16 mouse cellular contexts compared by ENCODE assay signal in the genomic region with DNA sequence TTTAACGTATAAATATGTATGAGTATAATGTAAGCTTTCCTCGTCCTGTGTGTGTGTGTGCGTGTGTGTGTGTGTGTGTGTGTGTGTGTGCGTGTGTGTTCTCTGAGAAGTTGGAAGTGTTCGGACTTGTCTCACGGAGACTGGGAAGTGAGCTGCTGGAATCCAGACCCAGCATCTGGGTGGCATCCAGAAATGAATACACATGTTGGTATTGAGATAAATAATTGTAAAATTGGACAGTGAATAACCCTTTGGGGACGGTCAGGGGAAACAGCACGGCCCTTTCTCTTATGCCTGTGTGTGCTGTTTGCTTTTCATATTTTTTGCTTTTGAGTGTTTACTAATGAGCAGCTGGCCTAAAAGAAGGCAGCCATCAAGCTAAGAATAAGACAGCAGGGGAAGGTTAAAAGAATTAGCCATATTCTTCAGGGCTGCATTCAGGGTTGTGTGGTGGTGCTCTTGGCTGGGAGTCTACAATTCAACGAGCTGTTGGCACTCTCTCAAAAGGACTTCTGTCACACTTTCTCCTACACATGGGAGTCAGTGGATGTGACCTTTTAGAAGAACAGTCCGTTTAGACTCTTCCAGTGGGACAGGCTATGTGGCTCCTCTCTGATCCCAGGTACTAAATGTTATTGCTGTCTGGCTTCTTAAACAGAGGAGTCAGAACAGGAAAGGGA. TPM values are rescaled to one million over a fixed set of nuclear protein-coding genes. Genes with fewer than 3 reads are reported as not detected.
DNase-seq lines count a peak whose midpoint lies in the region; ATAC-seq and TF ChIP-seq lines count a peak whose summit lies in the region.
"Had no signal": no experiment of that assay in that cellular context is flagged by ENCODE, and none has a peak within 500 bp of the region (broad histone marks: within the 10 kb centered on the region; RNA-seq: fewer than 3 reads in every experiment).

No protein-coding gene starts in this region.

- H3K4me1 ChIP-seq in forebrain, embryonic 13.5 days, result peaks cover 31% of the 10 kb centered on the region
- H3K4me1 ChIP-seq in forebrain, embryonic 16.5 days (replicated peaks; ENCODE audit: control insufficient read depth, insufficient read depth, low read length), result peaks cover 23% of the 10 kb centered on the region
- H3K4me1 ChIP-seq in heart, embryonic 15.5 days (replicated peaks), result peaks cover 33% of the 10 kb centered on the region
- H3K4me1 ChIP-seq in liver, adult 2 months (ENCODE audit: control insufficient read depth, insufficient read depth, low read length), result peaks cover 5% of the 10 kb centered on the region; the same call in 1 of the 2 replicates
- H3K4me1 ChIP-seq in liver, embryonic 11.5 days (replicated peaks; ENCODE audit: control insufficient read depth, insufficient read depth, low read length), result no peaks in the 10 kb centered on the region

- TF ChIP-seq CTCF in liver, adult 2 months (IDR thresholded peaks at IDR 0.05; ENCODE audit: low read depth, low read length), result no peak

- H3K4me3 ChIP-seq in forebrain, embryonic 13.5 days, result no peak overlapping the region
- H3K4me3 ChIP-seq in forebrain, embryonic 16.5 days (replicated peaks; ENCODE audit: low read length), result no peak overlapping the region
- no peak overlapping the region for H3K4me3 ChIP-seq in heart, embryonic 15.5 days
- H3K4me3 ChIP-seq in liver, adult 2 months (ENCODE audit: insufficient read depth, low read depth, low read length), result no peak overlapping the region
- no peak overlapping the region for H3K4me3 ChIP-seq in liver, embryonic 11.5 days (ENCODE audit: low read depth, low read length)
- H3K4me3 ChIP-seq: left cerebral cortex, adult 2 months; neural tube, embryonic 12.5 days had no signal

- H3K4me2 ChIP-seq in forebrain, embryonic 13.5 days, result no peak overlapping the region
- no peak overlapping the region for H3K4me2 ChIP-seq in forebrain, embryonic 16.5 days (ENCODE audit: low read length)
- peak overlapping the region; percentile 18; the same call in 1 of the 2 replicates for H3K4me2 ChIP-seq in heart, embryonic 15.5 days
- H3K4me2 ChIP-seq in liver, embryonic 11.5 days, result no peak overlapping the region
- H3K4me2 ChIP-seq: neural tube, embryonic 12.5 days had no signal

- no peaks in the 10 kb centered on the region for H3K27me3 ChIP-seq in forebrain, embryonic 13.5 days
- H3K27me3 ChIP-seq in forebrain, embryonic 16.5 days (replicated peaks; ENCODE audit: control insufficient read depth, insufficient read depth, low read length), result no peaks in the 10 kb centered on the region
- no peaks in the 10 kb centered on the region for H3K27me3 ChIP-seq in heart, embryonic 15.5 days
- H3K27me3 ChIP-seq in liver, adult 2 months (ENCODE audit: control insufficient read depth, insufficient read depth, low read length), result no peaks in the 10 kb centered on the region
- peaks cover 3% of the 10 kb centered on the region; the same call in 1 of the 2 replicates for H3K27me3 ChIP-seq in liver, embryonic 11.5 days (replicated peaks; ENCODE audit: control insufficient read depth, insufficient read depth, low read length)
- H3K27me3 ChIP-seq: neural tube, embryonic 12.5 days had no signal

- H3K36me3 ChIP-seq in forebrain, embryonic 13.5 days (ENCODE audit: poor library complexity, severe bottlenecking), result no peaks in the 10 kb centered on the region
- H3K36me3 ChIP-seq in forebrain, embryonic 16.5 days (ENCODE audit: control insufficient read depth, insufficient read depth), result no peaks in the 10 kb centered on the region
- H3K36me3 ChIP-seq in heart, embryonic 15.5 days, result no peaks in the 10 kb centered on the region
- no peaks in the 10 kb centered on the region for H3K36me3 ChIP-seq in liver, adult 2 months (ENCODE audit: control insufficient read depth, insufficient read depth, low read length)
- no peaks in the 10 kb centered on the region for H3K36me3 ChIP-seq in liver, embryonic 11.5 days (ENCODE audit: control insufficient read depth, insufficient read depth, low read length)
- H3K36me3 ChIP-seq: neural tube, embryonic 12.5 days had no signal

- ATAC-seq in forebrain, embryonic 13.5 days, result no peak
- no peak for ATAC-seq in forebrain, embryonic 16.5 days
- ATAC-seq in heart, embryonic 15.5 days (replicated peaks; ENCODE audit: insufficient number of reproducible peaks, insufficient read depth, low FRiP score, low read depth), result no peak; the same call in 1 of the 2 replicates
- ATAC-seq in liver, embryonic 11.5 days (replicated peaks; ENCODE audit: low FRiP score), result no peak

- H3K9me3 ChIP-seq in forebrain, embryonic 13.5 days (replicated peaks), result no peaks in the 10 kb centered on the region; the same call in 1 of the 2 replicates
- peaks cover 2% of the 10 kb centered on the region; the same call in 1 of the 2 replicates for H3K9me3 ChIP-seq in forebrain, embryonic 16.5 days (ENCODE audit: control insufficient read depth, low read length)
- H3K9me3 ChIP-seq in heart, embryonic 15.5 days (replicated peaks), result no peaks in the 10 kb centered on the region
- no peaks in the 10 kb centered on the region for H3K9me3 ChIP-seq in liver, embryonic 11.5 days (ENCODE audit: control insufficient read depth, low read length)
- H3K9me3 ChIP-seq: neural tube, embryonic 12.5 days had no signal

- intact Hi-C loops in heart, postnatal 25 days (cut with DNase I), result no loop called here

- WGBS in forebrain, embryonic 13.5 days, result 38% methylated on average over 10 of the region's 10 CpGs
- 26% methylated on average over 10 of the region's 10 CpGs for WGBS in forebrain, embryonic 16.5 days
- WGBS in heart, embryonic 15.5 days, result 55% methylated on average over 10 of the region's 10 CpGs
- 69% methylated on average over 10 of the region's 10 CpGs for WGBS in liver, adult 2 months
- 84% methylated on average over 10 of the region's 10 CpGs for WGBS in liver, embryonic 11.5 days

- no peak for TF ChIP-seq POLR2A in liver, adult 2 months (IDR thresholded peaks at IDR 0.05; ENCODE audit: extremely low read depth, insufficient read depth, low read length)

- peaks cover 28% of the 10 kb centered on the region; the same call in 1 of the 2 replicates for H3K79me2 ChIP-seq in liver, adult 2 months (ENCODE audit: control insufficient read depth, insufficient read depth, low read length)

- no peak for DNase-seq in heart, postnatal 25 days (ENCODE audit: low spot score)
- peak; percentile 55 for DNase-seq in liver, adult 2 months (ENCODE audit: extremely low read depth, low read depth, low spot score)
- DNase-seq in liver, embryonic 11.5 days (ENCODE audit: low spot score), result no peak
- DNase-seq in heart, postnatal 4 days, result peak; percentile 16
- DNase-seq in natural killer cell, adult 2 months (ENCODE audit: low spot score in 2 of 2), result no peak
- DNase-seq: adrenal gland, postnatal 14 days; embryo, embryonic 11 days; gastrocnemius, postnatal 25 days; kidney, postnatal 10 days; midbrain, embryonic 14.5 days; thymus, postnatal 4 days had no signal

- H3K9ac ChIP-seq in forebrain, embryonic 13.5 days, result no peak overlapping the region
- H3K9ac ChIP-seq in forebrain, embryonic 16.5 days (replicated peaks; ENCODE audit: low read depth, low read length), result no peak overlapping the region
- no peak overlapping the region for H3K9ac ChIP-seq in heart, embryonic 15.5 days
- H3K9ac ChIP-seq in liver, adult 2 months (ENCODE audit: low read depth, low read length), result no peak overlapping the region
- no peak overlapping the region for H3K9ac ChIP-seq in liver, embryonic 11.5 days (ENCODE audit: low read depth, low read length)
- H3K9ac ChIP-seq: neural tube, embryonic 12.5 days had no signal

- H3K27ac ChIP-seq in forebrain, embryonic 13.5 days, result peak overlapping the region; percentile 3; the same call in 1 of the 2 replicates
- H3K27ac ChIP-seq in forebrain, embryonic 16.5 days (ENCODE audit: low read length), result no peak overlapping the region; the same call in 1 of the 2 replicates
- H3K27ac ChIP-seq in heart, embryonic 15.5 days, result peak overlapping the region; percentile 73
- no peak overlapping the region for H3K27ac ChIP-seq in liver, adult 2 months (replicated peaks; ENCODE audit: insufficient read depth, low read depth, low read length)
- H3K27ac ChIP-seq in liver, embryonic 11.5 days (ENCODE audit: low read depth, low read length), result no peak overlapping the region
- H3K27ac ChIP-seq: left cerebral cortex, adult 2 months; neural tube, embryonic 12.5 days had no signal

RNA-seq across cellular contexts. Expression of a gene that starts 11.2 kb away (rescaled TPM):
- 3.6 and 3.7 TPM in 2 replicates for polyA plus RNA-seq in forebrain, embryonic 13.5 days (2015; fragmentation: Nextera tagmentation; extraction: Ambion mirVana)
- polyA plus RNA-seq in forebrain, embryonic 16.5 days (2015; fragmentation: Nextera tagmentation; extraction: Ambion mirVana), result 1.2 and 1.4 TPM in 2 replicates
- polyA plus RNA-seq in heart, embryonic 15.5 days (2015; fragmentation: Nextera tagmentation; extraction: Ambion mirVana), result 11.3 and 12.5 TPM in 2 replicates
- 10 to 100 TPM; 32.7 to 33.9 TPM for total RNA-seq in heart, postnatal 25 days (2021)
- 4.1 and 7.0 TPM in 2 replicates for total RNA-seq in liver, adult 2 months (2014; rRNA removed)
- polyA plus RNA-seq in liver, adult 2 months (2012; rRNA removed), result 3.7 and 4.0 TPM in 2 replicates
- 2.8 and 3.5 TPM in 2 replicates for polyA plus RNA-seq in liver, embryonic 11.5 days (2014; fragmentation: Nextera tagmentation; extraction: Ambion mirVana)
- total RNA-seq in heart, postnatal 4 days (2021), result 10 to 100 TPM; 58.1 to 71.7 TPM

RNA-seq across cellular contexts. Expression of a gene that starts 19.4 kb away (rescaled TPM):
- polyA plus RNA-seq in forebrain, embryonic 13.5 days (2015; fragmentation: Nextera tagmentation; extraction: Ambion mirVana), result 0.47 and 0.99 TPM in 2 replicates
- polyA plus RNA-seq in forebrain, embryonic 16.5 days (2015; fragmentation: Nextera tagmentation; extraction: Ambion mirVana), result 0.32 and 0.40 TPM in 2 replicates
- polyA plus RNA-seq in heart, embryonic 15.5 days (2015; fragmentation: Nextera tagmentation; extraction: Ambion mirVana), result 0.56 and 0.64 TPM in 2 replicates
- not detected for total RNA-seq in heart, postnatal 25 days (2021)
- total RNA-seq in liver, adult 2 months (2014; rRNA removed), result 0.37 and 0.40 TPM in 2 replicates
- 0.09 and 0.10 TPM in 2 replicates for polyA plus RNA-seq in liver, adult 2 months (2012; rRNA removed)
- 0.47 and 0.62 TPM in 2 replicates for polyA plus RNA-seq in liver, embryonic 11.5 days (2014; fragmentation: Nextera tagmentation; extraction: Ambion mirVana)
- under 1 TPM; 0.16 to 0.24 TPM for total RNA-seq in heart, postnatal 4 days (2021)

Comparison
In these comparisons a context has a peak if more than half of its experiments do, and no peak if none do; other contexts are left out.
1. H3K27ac ChIP-seq: peak in forebrain, embryonic 13.5 days (single experiment) and heart, embryonic 15.5 days (single experiment); none in forebrain, embryonic 16.5 days (single experiment), liver, adult 2 months (single experiment) and liver, embryonic 11.5 days (single experiment).
2. DNase-seq: peak in liver, adult 2 months (single experiment) and heart, postnatal 4 days (single experiment); none in heart, postnatal 25 days (single experiment), liver, embryonic 11.5 days (single experiment) and natural killer cell, adult 2 months (0 of 2).